Mouse (Mus musculus) stomach, embryonic 15.5 days (tissue): ENCODE measurements around the gene Slc9a3r1. TPM values are rescaled to one million over a fixed set of nuclear protein-coding genes. Genes with fewer than 3 reads are reported as not detected.

Source experiments
- ATAC-seq: fragments of 200-750 bp; cut with Nextera tagmentation; 2 replicates; pipeline ENCODE4 v1.8.0; 2017; ENCODE audit warnings: low read depth, moderate number of reproducible peaks, moderate TSS enrichment; ENCODE audit not compliant: insufficient read depth, low FRiP score
- H3K27ac ChIP-seq: fragments of 300-500 bp; sonication (generic); 2 replicates; pipeline ENCODE4 v1.5.1; 2015; ENCODE audit warnings: mild to moderate bottlenecking, inconsistent platforms
- H3K27me3 ChIP-seq: fragments of 300-500 bp; sonication (generic); replicated peaks from 2 replicates; pipeline ENCODE4 v1.6.1; 2015; ENCODE audit warnings: inconsistent platforms
- H3K36me3 ChIP-seq: fragments of 300-500 bp; sonication (generic); 2 replicates; pipeline ENCODE4 v1.6.1; 2015; ENCODE audit warnings: inconsistent platforms
- H3K4me1 ChIP-seq: fragments of 300-500 bp; sonication (generic); 2 replicates; pipeline ENCODE4 v1.6.1; 2015; ENCODE audit warnings: inconsistent platforms
- H3K4me2 ChIP-seq: fragments of 300-500 bp; sonication (generic); 2 replicates; pipeline ENCODE4 v1.6.1; 2015; ENCODE audit warnings: mild to moderate bottlenecking, inconsistent platforms
- H3K4me3 ChIP-seq: fragments of 300-500 bp; sonication (generic); replicated peaks from 2 replicates; pipeline ENCODE4 v1.5.1; 2015; ENCODE audit warnings: inconsistent platforms
- H3K9ac ChIP-seq: fragments of 300-500 bp; sonication (generic); 2 replicates; pipeline ENCODE4 v1.6.1; 2015; ENCODE audit warnings: inconsistent platforms
- H3K9me3 ChIP-seq: fragments of 300-500 bp; sonication (generic); 2 replicates; pipeline ENCODE4 v1.6.1; 2016; ENCODE audit warnings: inconsistent platforms
- WGBS: fragments of 180-500 bp; shearing (Covaris S2); methylation state at CpG from one replicate; pipeline ENCODE4 v1.1.7; 2015; 5-methylcytosine and 5-hydroxymethylcytosine counted together
- polyA plus RNA-seq: library from polyadenylated mRNA; unstranded; fragments of >200 nt; fragmentation: Nextera tagmentation; extraction: Ambion mirVana; gene quantifications from 2 replicates; pipeline ENCODE4 v1.2.1, GENCODE M21; 2015

Gene Slc9a3r1
- polyA plus RNA-seq, 1 experiment from 2014 or later: 142 TPM

GRCm38 (mm10) chr11:115153088-115153487 is 10.1 kb upstream of the Slc9a3r1 start:
- H3K4me1 ChIP-seq: peaks cover 24% of the 10 kb centered on the region
- WGBS: 74% methylated on average over 9 of the region's 9 CpGs
- no peak overlapping the region for H3K4me3 ChIP-seq
- ATAC-seq: no peak
- H3K9me3 ChIP-seq: no peaks in the 10 kb centered on the region
- H3K9ac ChIP-seq: no peak overlapping the region
- H3K27ac ChIP-seq: no peak overlapping the region
- no peaks in the 10 kb centered on the region for H3K36me3 ChIP-seq
- H3K27me3 ChIP-seq: peaks cover 10% of the 10 kb centered on the region; the same call in 1 of the 2 replicates
- no peak overlapping the region; the same call in 1 of the 2 replicates for H3K4me2 ChIP-seq

GRCm38 (mm10) chr11:115153699-115154292 is 9.3 kb upstream of the Slc9a3r1 start:
- H3K27ac ChIP-seq: no peak overlapping the region
- ATAC-seq: peak; percentile 73
- H3K9me3 ChIP-seq: no peaks in the 10 kb centered on the region
- peak overlapping the region; percentile 12; the same call in 1 of the 2 replicates for H3K9ac ChIP-seq
- peak overlapping the region; percentile 39 for H3K4me3 ChIP-seq
- H3K4me2 ChIP-seq: peak overlapping the region; percentile 60
- peaks cover 10% of the 10 kb centered on the region; the same call in 1 of the 2 replicates for H3K27me3 ChIP-seq
- under 1% methylated on average over 35 of the region's 35 CpGs for WGBS
- H3K4me1 ChIP-seq: peaks cover 29% of the 10 kb centered on the region
- H3K36me3 ChIP-seq: no peaks in the 10 kb centered on the region

- Histone ChIP-seq H3K4me2 (no peak overlapping the region), H3K27me3 (peaks cover 10% of the 10 kb centered on the region; the same call in 1 of the 2 replicates), H3K4me1 (peaks cover 29% of the 10 kb centered on the region), H3K36me3 (no peaks in the 10 kb centered on the region), H3K27ac (no peak overlapping the region), H3K9ac (no peak overlapping the region), H3K4me3 (no peak overlapping the region), H3K9me3 (no peaks in the 10 kb centered on the region)
- WGBS: 6% methylated on average over 5 of the region's 5 CpGs
- ATAC-seq: no peak
These were observed 8.0 kb upstream of the Slc9a3r1 start for GRCm38 (mm10) chr11:115155053-115155634.

GRCm38 (mm10) chr11:115157933-115158719 is 5.0 kb upstream of the Slc9a3r1 start:
- peaks cover 40% of the 10 kb centered on the region for H3K4me1 ChIP-seq
- no peak overlapping the region for H3K9ac ChIP-seq
- no peak overlapping the region for H3K4me2 ChIP-seq
- no peaks in the 10 kb centered on the region for H3K9me3 ChIP-seq
- H3K4me3 ChIP-seq: no peak overlapping the region
- no peaks in the 10 kb centered on the region for H3K36me3 ChIP-seq
- H3K27me3 ChIP-seq: peaks cover 10% of the 10 kb centered on the region; the same call in 1 of the 2 replicates
- peak overlapping the region; percentile 59 for H3K27ac ChIP-seq
- WGBS: 21% methylated on average over 12 of the region's 12 CpGs
- ATAC-seq: no peak

GRCm38 (mm10) chr11:115160016-115160797 is 2.9 kb upstream of the Slc9a3r1 start:
- no peak for ATAC-seq
- no peak overlapping the region for H3K9ac ChIP-seq
- no peak overlapping the region for H3K27ac ChIP-seq
- no peaks in the 10 kb centered on the region for H3K27me3 ChIP-seq
- H3K9me3 ChIP-seq: no peaks in the 10 kb centered on the region
- H3K4me2 ChIP-seq: no peak overlapping the region
- H3K36me3 ChIP-seq: no peaks in the 10 kb centered on the region
- WGBS: 52% methylated on average over 11 of the region's 11 CpGs
- H3K4me1 ChIP-seq: peaks cover 46% of the 10 kb centered on the region
- H3K4me3 ChIP-seq: no peak overlapping the region

GRCm38 (mm10) chr11:115160883-115161577 is 2.1 kb upstream of the Slc9a3r1 start:
- Histone ChIP-seq H3K9me3 (no peaks in the 10 kb centered on the region), H3K4me3 (no peak overlapping the region), H3K4me2 (peak overlapping the region; percentile 23), H3K9ac (no peak overlapping the region), H3K27ac (peak overlapping the region; percentile 84; the same call in 1 of the 2 replicates), H3K36me3 (no peaks in the 10 kb centered on the region), H3K4me1 (peaks cover 53% of the 10 kb centered on the region), H3K27me3 (no peaks in the 10 kb centered on the region)
- ATAC-seq: no peak
- 33% methylated on average over 10 of the region's 10 CpGs for WGBS

GRCm38 (mm10) chr11:115161578-115162204 is 1.4 kb upstream of the Slc9a3r1 start:
- H3K4me2 ChIP-seq: peak overlapping the region; percentile 91
- 58% methylated on average over 9 of the region's 9 CpGs for WGBS
- H3K9ac ChIP-seq: no peak overlapping the region

GRCm38 (mm10) chr11:115162205-115162601 is 938 bp upstream of the Slc9a3r1 start:
- Histone ChIP-seq H3K4me1 (peaks cover 53% of the 10 kb centered on the region), H3K9ac (no peak overlapping the region), H3K4me2 (peak overlapping the region; percentile 91), H3K9me3 (no peaks in the 10 kb centered on the region), H3K36me3 (no peaks in the 10 kb centered on the region), H3K27me3 (no peaks in the 10 kb centered on the region), H3K27ac (peak overlapping the region; percentile 84), H3K4me3 (peak overlapping the region; percentile 70; the same call in 1 of the 2 replicates)
- 23% methylated on average over 9 of the region's 9 CpGs for WGBS
- ATAC-seq: no peak

More at GRCm38 (mm10) chr11:115161578-115162204, 1.4 kb upstream of the Slc9a3r1 start:
- no peak overlapping the region for H3K4me3 ChIP-seq
- no peaks in the 10 kb centered on the region for H3K9me3 ChIP-seq
- peak overlapping the region; percentile 84 for H3K27ac ChIP-seq
- ATAC-seq: no peak
- peaks cover 53% of the 10 kb centered on the region for H3K4me1 ChIP-seq
- no peaks in the 10 kb centered on the region for H3K27me3 ChIP-seq
- H3K36me3 ChIP-seq: no peaks in the 10 kb centered on the region

GRCm38 (mm10) chr11:115163568-115164150 is 518 bp downstream of the Slc9a3r1 start:
- Histone ChIP-seq H3K4me3 (peak overlapping the region; percentile 70), H3K27ac (peak overlapping the region; percentile 75), H3K4me2 (peak overlapping the region; percentile 91), H3K36me3 (no peaks in the 10 kb centered on the region), H3K9ac (peak overlapping the region; percentile 65), H3K9me3 (no peaks in the 10 kb centered on the region), H3K4me1 (peaks cover 40% of the 10 kb centered on the region), H3K27me3 (no peaks in the 10 kb centered on the region)
- under 1% methylated on average over 47 of the region's 47 CpGs for WGBS
- ATAC-seq: no peak

GRCm38 (mm10) chr11:115164341-115164975 is 1.3 kb downstream of the Slc9a3r1 start:
- ATAC-seq: no peak
- 0% methylated on average over 14 of the region's 14 CpGs for WGBS
- H3K4me3 ChIP-seq: peak overlapping the region; percentile 70
- H3K36me3 ChIP-seq: no peaks in the 10 kb centered on the region
- no peaks in the 10 kb centered on the region for H3K9me3 ChIP-seq
- peak overlapping the region; percentile 52; the same call in 1 of the 2 replicates for H3K27ac ChIP-seq
- peak overlapping the region; percentile 91 for H3K4me2 ChIP-seq
- peak overlapping the region; percentile 65 for H3K9ac ChIP-seq
- H3K27me3 ChIP-seq: no peaks in the 10 kb centered on the region
- H3K4me1 ChIP-seq: peaks cover 40% of the 10 kb centered on the region
